In genomic region chr1:134641507-134641906, GRCm38 (mm10) we compare ENCODE assay signal across 10 mouse cellular contexts. TPM values are rescaled to one million over a fixed set of nuclear protein-coding genes. Genes with fewer than 3 reads are reported as not detected.
DNase-seq lines count a peak whose midpoint lies in the region; ATAC-seq and TF ChIP-seq lines count a peak whose summit lies in the region.
"Had no signal": no experiment of that assay in that cellular context is flagged by ENCODE, and none has a peak within 500 bp of the region (broad histone marks: within the 10 kb centered on the region; RNA-seq: fewer than 3 reads in every experiment).

No protein-coding gene starts in this region.

- TF ChIP-seq CTCF in CH12.LX (conservative IDR thresholded peaks at IDR 0.05 in 1 of 2, IDR thresholded peaks at IDR 0.05 in 1 of 2; ENCODE audit: low read depth in 2 of 2, low read length in 2 of 2), result peak; percentile 11 to 60; a peak in 2 of 4 replicates
- peak; percentile 43; the same call in 1 of the 2 replicates for TF ChIP-seq CTCF in hindbrain, postnatal 0 days (IDR thresholded peaks at IDR 0.05; ENCODE audit: low read depth)

- H3K9ac ChIP-seq in kidney, embryonic 16.5 days (replicated peaks; ENCODE audit: low read length), result no peak overlapping the region
- no peak overlapping the region for H3K9ac ChIP-seq in CH12.LX (ENCODE audit: insufficient read depth, low read depth)
- no peak overlapping the region for H3K9ac ChIP-seq in hindbrain, postnatal 0 days (replicated peaks; ENCODE audit: low read length)
- H3K9ac ChIP-seq: limb, embryonic 13.5 days; neural tube, embryonic 15.5 days had no signal

- H3K27ac ChIP-seq in kidney, embryonic 16.5 days (ENCODE audit: low read length), result no peak overlapping the region
- H3K27ac ChIP-seq in CH12.LX (ENCODE audit: insufficient read depth, low read depth), result no peak overlapping the region
- H3K27ac ChIP-seq in hindbrain, postnatal 0 days, result no peak overlapping the region
- H3K27ac ChIP-seq: limb, embryonic 13.5 days; neural tube, embryonic 15.5 days had no signal

- no peak for TF ChIP-seq POLR2A in CH12.LX (IDR thresholded peaks at IDR 0.05; ENCODE audit: low read depth, low read length)

- ATAC-seq in CD4-positive, CD25-positive, alpha-beta regulatory T cell, adult 4 months, result no peak
- ATAC-seq in kidney, embryonic 16.5 days (ENCODE audit: low FRiP score, low TSS enrichment), result no peak
- no peak for ATAC-seq in hindbrain, postnatal 0 days

- H3K27me3 ChIP-seq in kidney, embryonic 16.5 days (ENCODE audit: insufficient read depth, low read length), result peaks cover 34% of the 10 kb centered on the region
- H3K27me3 ChIP-seq in CH12.LX (replicated peaks), result peaks cover 57% of the 10 kb centered on the region
- H3K27me3 ChIP-seq in hindbrain, postnatal 0 days (ENCODE audit: insufficient read depth, low read length), result peaks cover 7% of the 10 kb centered on the region; the same call in 1 of the 2 replicates

- H3K9me3 ChIP-seq in kidney, embryonic 16.5 days (ENCODE audit: low read length), result no peaks in the 10 kb centered on the region
- H3K9me3 ChIP-seq in CH12.LX (replicated peaks; ENCODE audit: low read length), result no peaks in the 10 kb centered on the region
- no peaks in the 10 kb centered on the region for H3K9me3 ChIP-seq in hindbrain, postnatal 0 days (ENCODE audit: low read length)
- H3K9me3 ChIP-seq: neural tube, embryonic 15.5 days had no signal

- peak; percentile 36 for TF ChIP-seq RAD21 in CH12.LX (IDR thresholded peaks at IDR 0.05; ENCODE audit: low read depth, low read length)

- peaks cover 15% of the 10 kb centered on the region for H3K4me1 ChIP-seq in kidney, embryonic 16.5 days (ENCODE audit: insufficient read depth, low read length)
- H3K4me1 ChIP-seq in CH12.LX (ENCODE audit: control insufficient read depth in 1 of 2, insufficient read depth in 2 of 2), result no peaks in the 10 kb centered on the region
- peaks cover 3% of the 10 kb centered on the region; the same call in 1 of the 2 replicates for H3K4me1 ChIP-seq in hindbrain, postnatal 0 days (ENCODE audit: insufficient read depth, low read length)

- no peak overlapping the region for H3K4me2 ChIP-seq in kidney, embryonic 16.5 days (replicated peaks; ENCODE audit: low read depth, low read length)
- no peak overlapping the region for H3K4me2 ChIP-seq in CH12.LX (ENCODE audit: insufficient read depth, low read depth, poor library complexity, severe bottlenecking)
- H3K4me2 ChIP-seq in hindbrain, postnatal 0 days (ENCODE audit: low read depth, low read length), result no peak overlapping the region
- H3K4me2 ChIP-seq: limb, embryonic 13.5 days; neural tube, embryonic 15.5 days had no signal

- in situ Hi-C loops in CH12.LX (cut with MboI; ENCODE audit: low pct_ligation_motif_present, low pct_unique_long_range_greater_than_20kb, low sequenced_read_pairs), result no loop called here

- H3K4me3 ChIP-seq in kidney, embryonic 16.5 days (ENCODE audit: low read length), result no peak overlapping the region
- no peak overlapping the region for H3K4me3 ChIP-seq in CH12.LX (replicated peaks in 1 of 3; ENCODE audit: low read depth in 2 of 3, low read length in 2 of 3, poor library complexity in 1 of 3)
- H3K4me3 ChIP-seq in hindbrain, postnatal 0 days (ENCODE audit: low read length), result no peak overlapping the region
- H3K4me3 ChIP-seq: limb, embryonic 13.5 days; neural tube, embryonic 15.5 days had no signal

- DNase-seq in CD4-positive, CD25-positive, alpha-beta regulatory T cell, adult 2 months (ENCODE audit: low read depth, low spot score), result peak; percentile 29
- peak; percentile 21 for DNase-seq in kidney, postnatal 14 days
- DNase-seq in CH12.LX (ENCODE audit: extremely low read depth), result peak; percentile 20
- DNase-seq in hindbrain, postnatal 0 days (ENCODE audit: low spot score), result peak; percentile 48
- DNase-seq in spleen, postnatal 14 days (ENCODE audit: low spot score in 2 of 2), result no peak
- DNase-seq in ovary, postnatal 14 days (ENCODE audit: low spot score), result no peak

- TF ChIP-seq EP300 in CH12.LX (IDR thresholded peaks at IDR 0.05; ENCODE audit: low read length), result no peak

- 26% methylated on average over 3 of the region's 3 CpGs for WGBS in kidney, embryonic 16.5 days
- WGBS in hindbrain, postnatal 0 days, result 30% methylated on average over 3 of the region's 3 CpGs

- H3K36me3 ChIP-seq in kidney, embryonic 16.5 days (ENCODE audit: insufficient read depth, low read length), result no peaks in the 10 kb centered on the region
- no peaks in the 10 kb centered on the region for H3K36me3 ChIP-seq in CH12.LX (replicated peaks in 1 of 2; ENCODE audit: control insufficient read depth in 1 of 2, insufficient read depth in 1 of 2, low read length in 1 of 2)
- H3K36me3 ChIP-seq in hindbrain, postnatal 0 days (ENCODE audit: insufficient read depth, low read length), result no peaks in the 10 kb centered on the region
- H3K36me3 ChIP-seq: limb, embryonic 13.5 days; neural tube, embryonic 15.5 days had no signal

- dilution Hi-C loops in CH12.LX (cut with MboI; ENCODE audit: extremely low pct_ligation_motif_present, extremely low pct_unique_long_range_greater_than_20kb, low sequenced_read_pairs), result no loop called here

- no peaks in the 10 kb centered on the region for H3K79me2 ChIP-seq in CH12.LX (replicated peaks; ENCODE audit: control insufficient read depth, extremely low read depth, insufficient read depth, poor library complexity, severe bottlenecking)

TF ChIP-seq in CH12.LX, 34 proteins besides CTCF, POLR2A, EP300 and RAD21:
- no peak for TF ChIP-seq PAX5 (IDR thresholded peaks at IDR 0.05; ENCODE audit: low read length)
- peak; percentile 32 for TF ChIP-seq SMC3 (IDR thresholded peaks at IDR 0.05; ENCODE audit: low read depth, low read length)
- no peak for TF ChIP-seq UBTF (IDR thresholded peaks at IDR 0.05; ENCODE audit: low read depth, low read length)

RNA-seq across cellular contexts. Expression of gene Syt2, which starts 5.0 kb away (rescaled TPM):
- polyA plus RNA-seq in CD4-positive, CD25-positive, alpha-beta regulatory T cell, adult 4 months (2017; shearing (Covaris generic)), result under 1 TPM; 0.13 to 0.33 TPM
- 1.3 and 1.6 TPM in 2 replicates for polyA plus RNA-seq in kidney, embryonic 16.5 days (2015; fragmentation: Nextera tagmentation; extraction: Ambion mirVana)
- total RNA-seq in CH12.LX (2012; rRNA removed), result not detected in 2 replicates
- total RNA-seq in CH12.LX (2014; rRNA removed), result not detected in 2 replicates
- polyA plus RNA-seq in CH12.LX (2012; ENCODE audit: insufficient read length, low read depth), result not detected in 2 replicates
- total RNA-seq in hindbrain, postnatal 0 days (2014; rRNA removed), result 74.7 and 179 TPM in 2 replicates
- 22.5 and 23.3 TPM in 2 replicates for polyA plus RNA-seq in hindbrain, postnatal 0 days (2015; fragmentation: Nextera tagmentation; extraction: Ambion mirVana)

Comparison
In these comparisons a context has a peak if more than half of its experiments do, and no peak if none do; other contexts are left out.
1. DNase-seq: peak in CD4-positive, CD25-positive, alpha-beta regulatory T cell, adult 2 months (single experiment), kidney, postnatal 14 days (single experiment), CH12.LX (single experiment) and hindbrain, postnatal 0 days (single experiment); none in spleen, postnatal 14 days (0 of 2) and ovary, postnatal 14 days (single experiment).